Mouse (Mus musculus) cerebellum, adult 9-11 months (tissue): ENCODE measurements around the gene Vmn1r28.
"Not testable (repeated sequence)": the region's sequence is repeated elsewhere in the genome, so short reads cannot be mapped to it uniquely, and the experiment has no call there.

ENCODE experiments used
- DNase-seq: peaks from one replicate; pipeline ENCODE4 v3.0.0; 2022

Gene Vmn1r28

DNA sequence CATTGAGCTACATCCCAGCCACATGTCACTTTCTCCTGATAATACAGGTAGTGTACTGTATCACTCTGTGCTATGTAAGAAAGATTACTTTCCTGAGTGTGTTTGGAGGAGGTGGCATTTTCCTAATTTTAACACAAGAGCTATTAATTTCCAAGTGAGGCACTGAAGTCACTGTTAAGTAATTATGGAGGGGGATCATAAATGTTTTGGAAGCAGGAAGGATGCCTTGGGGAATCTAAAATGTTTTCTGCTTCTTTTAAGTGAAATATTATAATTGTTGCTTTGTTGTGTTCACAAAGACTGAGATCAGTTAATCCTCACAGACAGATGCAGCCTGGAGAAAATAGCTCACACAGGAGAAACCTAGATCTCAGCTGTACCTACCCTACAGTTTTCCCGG is at the start of gene Vmn1r28:
Gene Vmn1r28, plus strand, starts transcription at position 301 of the 400 bp plus-strand sequence.
- no peak for DNase-seq

DNA sequence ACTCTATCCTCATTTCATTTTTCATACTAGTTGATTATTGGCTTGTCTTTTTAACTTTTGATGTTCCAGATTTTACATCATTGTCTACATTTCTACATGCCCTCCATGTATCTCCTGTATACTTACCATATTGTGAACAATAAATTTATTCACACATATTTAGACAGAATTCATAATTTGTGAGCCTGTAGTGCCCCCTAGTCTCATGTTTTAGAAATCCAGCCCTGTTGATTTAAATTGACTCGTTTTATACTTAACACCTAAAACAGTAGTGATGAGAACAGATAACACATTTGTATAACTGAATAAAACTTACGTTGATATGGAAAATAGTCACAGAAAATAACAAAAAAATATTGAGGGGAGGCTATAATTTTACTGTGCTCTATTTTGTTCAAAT is 45.7 kb upstream of the Vmn1r28 start:
- DNase-seq, result no peak

DNA sequence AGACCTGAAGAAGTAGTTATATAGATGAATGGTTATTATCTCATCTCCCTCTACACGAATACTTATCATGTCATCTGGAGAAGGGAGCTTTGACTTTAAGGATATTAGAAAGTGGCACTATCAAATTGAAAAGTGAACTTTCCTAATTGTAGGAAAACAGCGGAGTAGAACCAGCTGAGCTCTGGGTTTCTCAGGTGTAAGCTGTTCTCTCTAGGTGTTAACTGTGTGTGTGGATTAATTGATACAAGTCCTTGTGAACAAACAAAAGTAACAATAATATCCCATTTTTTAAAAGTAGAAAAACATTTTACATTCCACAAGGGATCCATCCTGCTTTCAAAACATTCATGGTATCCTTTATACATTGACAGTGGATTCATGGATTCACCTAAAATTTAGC is 43.1 kb upstream of the Vmn1r28 start, which contains the start of gene Vmn1r27:
Gene Vmn1r27, minus strand, starts transcription at position 101 of the 400 bp plus-strand sequence.
- no peak for DNase-seq

DNA sequence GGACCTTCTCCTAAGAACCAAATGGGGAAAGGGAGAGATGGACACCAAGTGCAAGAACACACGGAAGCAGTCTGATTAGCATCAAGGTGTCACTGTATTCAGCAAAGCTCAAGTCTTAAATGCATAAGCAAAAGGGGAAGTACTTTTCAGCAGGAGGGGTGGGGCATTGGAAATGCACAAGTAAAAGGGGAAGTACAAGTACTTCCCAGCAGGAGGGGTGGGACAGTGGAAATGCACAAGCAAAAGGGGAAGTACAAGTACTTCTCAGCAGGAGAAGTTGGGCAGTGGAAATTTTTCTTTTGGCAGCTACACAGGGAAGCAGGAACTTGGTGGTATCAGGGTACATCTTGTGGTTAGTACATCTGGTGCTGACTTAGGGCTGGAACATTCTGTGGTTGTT is 17.8 kb downstream of the Vmn1r28 start:
- not testable (repeated sequence) for DNase-seq

DNA sequence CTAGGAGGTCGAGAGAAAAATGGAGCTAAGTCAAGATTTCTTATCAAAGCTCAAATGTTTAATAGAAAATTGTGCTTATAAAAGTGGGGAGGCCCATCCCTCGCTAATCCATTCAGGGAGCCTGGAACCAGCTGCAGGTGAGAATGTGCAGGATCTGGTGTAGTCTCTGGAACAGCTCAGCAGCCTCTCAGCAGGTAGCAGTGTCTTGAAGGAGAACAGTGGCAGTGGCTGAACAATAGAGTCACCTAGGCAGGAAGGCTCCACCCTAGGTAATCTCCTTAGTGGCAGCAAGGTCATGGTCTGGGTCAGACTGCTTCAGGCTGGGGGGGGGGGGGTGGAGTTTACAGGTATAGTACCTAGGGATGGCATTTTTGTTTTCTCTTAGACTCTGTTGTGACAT is 30.4 kb downstream of the Vmn1r28 start:
- no peak for DNase-seq

DNA sequence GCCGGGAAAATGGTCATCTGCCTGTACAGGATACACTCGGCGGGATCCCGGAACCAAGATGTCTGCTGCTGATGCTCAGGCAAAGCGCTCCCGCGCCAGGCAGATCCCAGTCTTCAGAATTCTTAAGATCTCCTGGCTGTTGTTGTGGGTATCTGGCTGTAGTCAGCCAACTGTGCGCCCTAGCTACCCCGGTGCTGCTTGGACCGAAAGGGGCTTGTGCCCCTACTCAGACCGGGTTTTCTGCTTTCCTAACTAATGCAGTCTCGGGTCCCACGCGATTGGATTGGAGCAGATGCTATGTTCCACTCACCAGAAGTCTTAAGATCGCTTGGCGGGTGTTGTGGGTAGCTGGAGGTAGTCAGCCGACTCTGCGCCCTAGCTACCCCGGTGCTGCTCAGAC is 36.7 kb downstream of the Vmn1r28 start:
- DNase-seq, result not testable (repeated sequence)

DNA sequence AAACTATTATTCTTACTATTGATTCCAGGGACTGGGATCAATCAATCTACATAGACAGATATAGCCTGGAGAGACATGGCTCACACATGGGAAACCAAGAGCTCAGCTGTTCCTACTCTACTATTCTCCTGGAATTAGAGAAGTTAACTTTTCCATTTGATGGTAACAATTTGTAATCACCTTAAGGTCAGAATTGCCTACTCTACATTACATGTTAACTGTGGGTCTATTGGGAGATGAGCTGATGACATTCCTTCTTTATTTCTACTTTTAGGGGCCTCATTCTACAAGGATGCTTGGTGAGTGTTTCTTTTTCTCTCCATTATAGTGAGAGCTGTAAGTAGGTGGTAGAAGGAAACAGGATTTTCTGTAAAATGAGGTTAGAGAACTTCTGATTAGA is 39.4 kb downstream of the Vmn1r28 start, which contains the start of gene Vmn1r29:
Gene Vmn1r29, plus strand, starts transcription at position 301 of the 400 bp plus-strand sequence.
- no peak for DNase-seq
